Mouse (Mus musculus) left cerebral cortex, postnatal 25 days (tissue): Measurements from ENCODE around the gene Gm17364. TPM values are rescaled to one million over a fixed set of nuclear protein-coding genes. Genes with fewer than 3 reads are reported as not detected.
"Not testable (repeated sequence)": the region's sequence is repeated elsewhere in the genome, so short reads cannot be mapped to it uniquely, and the experiment has no call there.

ENCODE experiments used
- DNase-seq, 2 experiments: peaks; one replicate each; pipeline ENCODE4 v3.0.0; 2022; ENCODE audit warnings: low spot score in 2 of 2, mixed read lengths in 1 of 2
- intact Hi-C: fragments of 180-260 bp; cut with DNase I; formaldehyde crosslinking; loops from one replicate; pipeline ENCODE4 v1.15.1; 2025
- total RNA-seq, 2 experiments: library from RNA; stranded (reverse); gene quantifications; 2 replicates each; pipeline ENCODE4 v1.2.3; 2021

Gm17364 gene
- total RNA-seq, 2 experiments from 2014 or later, result not detected

DNA sequence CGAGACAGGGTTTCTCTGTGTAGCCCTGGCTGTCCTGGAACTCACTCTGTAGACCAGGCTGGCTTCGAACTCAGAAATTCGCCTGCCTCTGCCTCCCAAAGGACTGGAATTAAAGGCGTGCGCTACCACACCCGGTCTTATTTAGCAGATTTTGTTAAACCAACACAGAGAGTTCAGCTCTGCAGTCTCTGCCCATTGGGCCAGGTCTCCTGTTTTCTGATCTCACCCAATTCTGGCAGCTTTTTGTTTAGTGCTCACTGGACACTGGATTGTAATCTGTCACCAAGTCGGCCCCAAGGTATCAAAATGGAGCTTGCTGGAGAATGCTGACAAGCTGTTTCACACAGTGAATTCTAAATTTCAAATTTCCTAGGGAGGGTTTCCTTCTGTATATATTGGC is 21.0 kb downstream of the Gm17364 start:
- intact Hi-C loops, result no loop called here

DNA sequence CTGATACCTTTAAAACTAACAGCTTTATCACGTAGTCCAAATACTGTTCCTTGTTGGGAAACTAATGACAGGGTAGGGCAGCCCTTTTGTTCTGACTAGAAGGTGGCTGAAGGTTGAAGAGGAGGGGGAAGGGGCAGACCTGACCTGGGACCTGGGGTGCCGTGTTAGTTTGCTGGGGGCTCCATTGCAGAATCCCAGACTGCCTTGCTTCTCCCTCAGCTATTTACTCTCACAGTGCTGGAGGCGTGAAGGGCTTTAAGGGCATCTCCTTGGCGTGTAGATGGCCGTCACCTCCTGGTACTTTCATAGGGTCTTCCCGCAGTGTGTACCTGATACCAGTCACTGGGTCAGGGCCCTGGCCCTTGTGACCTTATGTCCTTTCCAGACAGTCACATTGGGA is 21.6 kb downstream of the Gm17364 start:
- no peak for DNase-seq
- intact Hi-C loops, result no loop called here

More for the DNA sequence above, 21.0 kb downstream of the Gm17364 start:
- DNase-seq, result no peak

DNA sequence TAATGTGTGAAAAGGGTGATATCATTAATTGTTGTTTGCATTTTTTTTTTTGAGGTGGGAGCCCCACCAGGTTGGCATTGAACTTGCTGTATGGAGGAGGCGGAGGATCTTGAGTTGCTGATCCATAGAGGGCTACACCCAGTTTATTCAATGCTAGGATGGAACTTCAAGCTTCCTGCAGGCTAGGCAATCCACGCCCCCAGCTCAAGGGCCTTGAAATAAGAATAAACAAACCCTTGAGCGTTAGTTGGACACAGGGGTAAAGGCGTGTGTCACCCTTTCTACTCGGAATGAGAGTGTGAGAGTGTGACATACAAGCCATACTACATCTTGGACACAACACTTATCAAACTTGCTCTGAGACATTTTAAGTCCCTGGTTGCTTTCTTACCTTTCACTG is 22.1 kb downstream of the Gm17364 start:
- DNase-seq, result no peak
- intact Hi-C loops, result no loop called here

DNA sequence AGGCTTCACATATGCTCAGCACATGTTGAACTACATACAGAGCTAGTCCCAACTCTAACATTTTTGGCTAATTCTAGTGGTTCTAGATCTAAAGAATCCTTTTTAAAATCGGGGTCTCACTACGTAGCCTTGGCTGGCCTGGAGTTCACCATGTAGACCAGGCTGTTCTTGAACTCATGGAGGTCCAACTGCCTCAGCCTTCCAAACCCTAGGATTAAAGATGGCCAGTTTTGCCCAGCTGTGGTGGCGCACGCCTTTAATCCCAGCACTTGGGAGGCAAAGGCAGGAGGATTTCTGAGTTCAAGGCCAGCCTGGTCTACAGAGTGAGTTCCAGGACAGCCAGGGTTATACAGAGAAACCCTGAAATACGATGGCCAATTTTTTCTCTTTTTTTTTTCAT is 22.5 kb downstream of the Gm17364 start:
- intact Hi-C loops, DNase-seq: not testable (repeated sequence)

DNA sequence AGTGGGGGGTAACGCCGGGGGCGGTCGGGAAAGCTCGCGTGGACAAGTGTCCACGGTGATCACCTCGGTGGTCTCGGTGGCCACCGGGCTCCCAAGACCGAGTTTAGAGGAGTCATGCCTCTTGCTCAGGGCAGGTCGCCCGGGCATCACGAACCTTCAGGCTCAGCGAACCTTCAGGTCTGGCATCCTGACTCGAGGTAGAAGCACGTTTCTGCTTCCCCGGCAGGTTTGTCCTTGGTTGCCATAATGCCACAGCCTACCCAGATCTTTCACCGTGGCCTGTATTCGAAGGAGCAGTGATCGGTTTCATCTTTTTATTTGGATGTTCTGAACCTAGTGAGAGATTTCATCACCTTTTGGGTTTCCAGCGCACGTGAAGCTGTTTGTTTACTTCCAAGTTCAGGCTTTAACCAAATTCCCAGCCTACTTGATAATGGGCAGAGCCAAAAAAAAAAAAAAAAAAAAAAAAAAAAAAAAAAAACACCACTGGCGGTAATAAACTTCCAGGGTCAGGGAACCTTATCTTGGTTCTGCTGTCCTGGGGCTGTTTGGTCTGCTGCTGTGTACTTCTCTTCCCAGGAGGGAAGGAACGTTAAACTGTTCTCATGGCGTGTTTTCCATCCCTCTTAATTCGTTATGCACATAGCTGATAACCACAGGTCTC is 23.3 kb downstream of the Gm17364 start:
- peak in 1 of 2 experiments; percentile 33 for DNase-seq
- intact Hi-C loops, result no loop called here

DNA sequence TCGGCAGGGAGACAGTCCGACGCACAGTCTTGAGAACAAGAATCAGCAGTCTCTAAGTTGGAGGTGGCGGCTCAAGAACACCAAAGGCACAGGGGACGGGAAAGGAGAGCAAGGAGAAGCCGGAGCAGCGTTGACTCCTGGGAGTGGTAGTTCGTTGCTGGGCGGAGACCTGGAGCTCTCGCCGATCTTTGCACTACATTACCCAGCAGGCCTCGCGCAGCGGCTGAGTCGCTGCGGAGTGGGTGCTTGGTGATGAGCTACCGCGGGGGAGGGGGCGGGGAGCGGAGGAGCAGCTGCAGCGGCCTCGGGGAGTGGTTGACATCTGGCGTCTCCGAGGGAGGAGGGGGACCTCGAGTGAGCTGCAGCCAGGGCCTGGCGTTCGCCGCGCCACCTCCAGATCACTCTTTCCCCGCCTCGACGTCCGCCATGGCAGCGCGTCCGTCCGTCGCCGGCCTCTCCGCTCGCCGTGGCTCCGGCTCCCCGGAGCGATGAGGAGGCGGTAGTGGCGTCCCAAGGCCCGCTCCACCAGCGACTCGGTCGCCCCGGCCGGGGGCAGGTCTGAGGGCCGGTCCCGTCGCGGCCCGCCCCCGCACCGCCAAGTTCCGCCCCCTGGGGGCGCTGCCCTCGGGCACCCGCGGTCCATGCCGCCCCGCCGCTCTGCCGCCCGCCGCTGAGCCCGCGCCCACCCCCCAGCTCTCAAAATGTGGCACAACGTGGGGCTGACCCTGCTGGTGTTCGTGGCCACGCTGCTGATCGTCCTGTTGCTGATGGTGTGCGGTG is 24.0 kb downstream of the Gm17364 start, which contains the start of gene Smim13:
Smim13 (plus strand) TSS at position 307 of the 780 bp plus-strand sequence.
- DNase-seq, result peak; percentile 93 to 99
- intact Hi-C loops, result no loop called here

DNA sequence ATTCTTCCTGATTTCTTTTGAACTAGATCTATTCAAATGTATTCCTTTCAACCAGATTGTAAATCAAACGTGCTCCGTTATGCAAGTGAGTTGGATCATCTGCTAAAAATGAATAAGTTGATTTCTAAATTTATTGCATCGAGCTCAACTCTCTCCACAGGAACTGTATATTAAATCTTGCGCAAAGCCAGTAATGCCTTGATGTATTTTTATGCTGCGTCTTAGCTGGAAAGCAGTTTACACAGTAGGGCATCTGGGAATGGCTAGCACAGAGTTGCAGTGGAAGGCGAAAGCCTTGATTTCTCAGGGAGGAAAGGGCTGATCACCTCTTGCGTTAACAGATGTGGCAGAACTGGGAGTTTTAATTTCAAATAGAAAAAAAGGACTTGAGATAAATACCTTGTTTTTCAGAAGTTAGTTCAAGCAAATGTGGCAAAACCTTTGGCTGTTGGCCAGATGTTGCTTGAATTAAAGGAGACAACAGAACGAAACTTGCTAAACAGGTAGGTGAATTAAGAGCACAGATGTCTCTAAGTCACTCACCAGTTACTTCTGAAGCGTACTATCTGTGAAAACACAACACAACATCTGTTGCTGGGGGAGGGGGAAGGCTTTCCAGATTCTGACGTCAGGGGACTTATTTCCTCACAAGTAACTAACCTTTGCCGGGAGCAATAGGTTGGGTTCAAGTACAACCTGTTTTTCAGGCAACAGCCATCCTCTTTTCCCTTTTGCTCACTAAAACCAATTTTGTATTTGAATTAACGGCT is 24.8 kb downstream of the Gm17364 start:
- intact Hi-C loops, result no loop called here
- peak; percentile 33 to 77 for DNase-seq

DNA sequence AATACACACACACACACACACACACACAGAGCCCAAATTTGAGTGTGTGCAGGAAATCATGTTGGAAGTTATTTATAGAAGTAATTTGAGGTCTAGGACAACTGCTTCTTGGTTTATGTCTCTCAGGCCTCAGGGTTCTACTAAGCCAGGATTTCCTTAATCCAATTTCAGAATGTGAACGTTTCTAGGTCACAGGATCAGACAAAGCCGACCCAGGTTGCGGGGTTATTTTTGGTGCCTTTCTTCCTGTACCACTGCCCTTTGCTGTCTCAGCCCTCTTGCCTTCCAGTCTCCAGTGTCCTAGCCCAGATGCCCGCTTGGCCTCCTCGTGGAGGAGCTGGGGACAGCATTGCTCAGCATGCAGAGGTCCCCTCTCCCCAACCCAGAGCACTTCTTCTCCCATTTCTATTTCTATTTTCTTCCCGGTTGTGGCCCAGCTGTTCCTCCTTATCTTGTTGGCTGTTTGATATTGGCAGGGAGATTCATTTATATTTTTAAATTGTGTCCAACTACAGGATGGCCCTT is 29.4 kb downstream of the Gm17364 start:
- intact Hi-C loops, result no loop called here

DNA sequence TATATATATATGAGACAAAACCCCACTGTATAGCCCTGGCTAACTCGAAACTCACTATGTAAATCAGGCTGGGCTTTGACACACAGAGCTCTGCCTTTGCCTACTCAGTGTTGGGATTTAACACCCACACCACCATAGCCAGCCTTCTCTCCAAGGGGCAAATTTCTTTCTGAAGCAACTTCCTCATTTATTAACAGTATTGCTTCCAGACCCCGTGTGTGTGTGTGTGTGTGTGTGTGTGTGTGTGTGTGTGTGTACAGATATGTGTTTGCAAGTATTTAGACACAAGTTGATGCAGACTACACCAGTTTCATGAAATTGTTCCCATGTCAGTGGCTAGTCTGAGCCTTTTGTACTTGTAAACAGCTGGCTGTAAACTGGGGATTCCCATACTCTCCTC is 32.2 kb downstream of the Gm17364 start:
- DNase-seq, result no peak
- intact Hi-C loops, result no loop called here

More for the DNA sequence above, 29.4 kb downstream of the Gm17364 start:
- DNase-seq, result no peak

DNA sequence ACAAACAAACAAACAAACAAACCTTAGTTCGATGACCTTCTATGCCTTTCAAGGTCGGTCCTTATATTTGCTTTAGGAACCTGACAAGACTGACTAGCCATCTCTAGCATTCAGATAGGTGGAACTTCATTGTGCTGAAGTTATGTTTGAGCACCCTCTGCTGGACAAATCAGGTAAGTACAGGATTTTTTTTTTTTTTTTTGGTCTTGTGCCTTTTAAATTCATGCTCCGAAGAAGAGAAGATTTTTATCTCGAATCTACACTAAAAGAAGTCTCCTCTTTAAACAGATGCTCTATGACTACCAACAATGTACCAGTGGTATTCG is 35.0 kb downstream of the Gm17364 start:
- DNase-seq, result peak; percentile 41 to 76
- intact Hi-C loops, result loop anchor here (1.0 to 10.0 kb wide), 5 partner anchors 92 to 454 kb away; partner anchors contain the start of gene Tmem14c

DNA sequence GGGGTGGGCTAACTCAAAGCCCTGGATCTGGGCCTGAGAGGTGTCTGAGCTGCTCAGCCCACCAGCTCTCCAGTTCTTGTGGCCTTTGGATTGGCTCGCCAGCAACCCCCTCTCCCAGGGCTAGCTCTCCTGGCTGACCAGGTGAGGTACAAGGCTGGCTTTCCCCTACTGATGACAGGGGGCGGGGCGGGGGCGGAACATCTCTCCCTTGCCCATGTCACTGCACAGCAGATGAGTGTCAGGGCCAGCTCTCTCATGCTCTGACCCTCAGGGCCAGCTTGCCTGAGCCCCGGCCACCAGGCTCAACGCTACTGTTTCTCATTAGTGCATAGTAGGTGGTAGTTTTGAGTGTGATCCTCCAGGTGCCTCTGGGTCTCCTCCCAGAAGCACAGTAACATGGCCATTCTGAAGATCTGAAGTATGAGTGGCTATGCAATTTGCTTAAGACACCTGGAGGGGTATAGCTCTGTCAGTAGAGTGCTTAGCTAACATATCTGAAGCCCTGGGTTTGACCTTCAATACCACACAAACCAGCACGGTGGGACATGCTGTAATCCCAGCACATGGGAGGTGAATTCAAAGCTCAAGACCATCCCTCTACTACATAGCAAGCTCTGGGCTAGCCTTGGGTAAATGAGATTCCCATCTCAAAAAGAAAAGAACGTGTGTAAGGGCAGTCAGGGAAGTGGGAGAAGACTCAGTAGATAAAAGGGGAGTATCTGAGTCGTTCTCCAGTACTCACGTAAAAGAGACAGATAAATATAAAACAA is 35.6 kb downstream of the Gm17364 start:
- intact Hi-C loops, result loop anchor here (1.0 to 10.0 kb wide), 5 partner anchors 92 to 453 kb away; partner anchors contain the start of gene Tmem14c
- no peak for DNase-seq

DNA sequence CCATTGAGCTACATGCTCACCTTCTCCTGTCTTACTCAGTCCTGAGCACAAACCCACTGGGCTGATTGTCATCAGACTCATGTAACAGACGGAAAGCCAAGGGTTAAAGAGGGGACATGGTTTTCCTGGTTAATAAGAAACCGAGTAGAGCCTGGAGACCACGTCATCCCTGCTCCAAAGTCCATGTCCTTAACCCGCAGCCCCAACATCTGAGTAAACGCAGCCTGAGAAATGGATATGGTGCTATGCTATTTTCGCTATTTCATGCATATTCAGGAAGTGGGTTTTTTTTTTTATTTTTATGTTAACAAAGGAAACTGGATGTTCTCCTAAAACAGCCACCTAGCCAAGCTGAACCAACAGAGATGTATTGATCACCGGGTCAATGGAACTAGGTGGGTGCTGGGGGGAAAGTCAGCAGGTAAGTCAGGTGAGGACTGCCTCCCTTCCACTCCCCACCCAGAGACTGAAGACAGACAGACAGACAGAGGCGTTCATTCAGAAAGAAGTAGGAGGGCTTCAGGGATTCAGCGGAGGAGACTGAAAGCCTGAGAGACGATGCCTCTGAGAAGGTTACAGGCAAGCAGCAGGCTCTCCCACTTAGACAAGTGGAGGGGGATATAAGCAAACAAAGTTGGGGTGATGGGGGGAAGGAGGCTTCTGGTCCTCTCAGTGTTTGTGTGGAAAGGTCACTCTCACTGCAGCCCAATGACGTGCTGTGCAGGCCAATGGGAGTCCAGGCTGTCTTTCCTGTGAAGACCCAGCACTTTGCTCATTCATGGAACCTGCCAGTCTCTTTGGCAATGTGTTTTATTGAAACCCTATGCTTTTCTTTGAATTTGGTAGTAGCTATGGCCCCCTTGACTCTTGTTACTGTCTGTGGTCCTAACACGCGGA is 37.7 kb downstream of the Gm17364 start:
- intact Hi-C loops, result loop anchor here (5.0 to 10.0 kb wide), 2 partner anchors 221 to 394 kb away; partner anchors contain the start of gene Tmem14c
- no peak for DNase-seq

DNA sequence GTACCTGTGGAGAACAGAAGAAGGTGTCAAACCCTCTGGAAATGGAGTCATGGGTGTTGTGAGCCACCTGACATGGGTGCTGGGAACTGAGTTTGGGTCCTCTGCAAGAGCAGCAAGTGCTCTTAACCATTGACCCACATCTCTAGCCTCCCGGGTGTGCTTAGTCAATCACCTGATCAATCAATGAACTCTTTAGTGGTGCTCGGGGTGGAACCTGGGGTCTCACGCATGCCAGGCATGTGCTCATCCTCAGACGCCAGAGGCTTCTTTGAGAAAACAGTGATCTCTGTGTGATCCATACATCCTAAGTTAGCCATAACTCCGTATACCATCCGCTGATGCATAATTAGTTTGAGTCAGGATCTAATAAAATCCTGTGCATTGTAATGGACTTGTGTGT is 38.6 kb downstream of the Gm17364 start:
- no peak for DNase-seq
- intact Hi-C loops, result loop anchor here (5.0 to 10.0 kb wide), 2 partner anchors 220 to 393 kb away; partner anchors contain the start of gene Tmem14c

DNA sequence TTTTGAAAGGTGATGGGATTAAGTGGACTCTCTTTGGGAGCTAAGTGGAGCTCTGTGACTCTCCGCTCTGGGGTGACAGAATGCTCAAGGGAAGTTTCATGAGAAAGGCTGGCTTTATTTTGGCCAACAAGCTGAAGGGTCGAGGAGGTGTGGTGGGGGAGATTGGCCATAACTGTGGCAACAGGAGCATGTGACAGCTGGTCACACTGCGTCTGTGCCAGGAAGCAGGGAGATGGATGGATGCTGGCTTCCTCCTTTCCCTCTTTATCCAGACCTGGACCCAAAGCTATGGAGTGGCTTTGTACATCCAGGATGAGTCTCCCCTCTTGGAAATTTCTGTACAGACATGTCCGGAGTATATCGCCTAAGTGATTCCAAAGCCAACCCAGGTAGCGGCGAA is 40.5 kb downstream of the Gm17364 start:
- no peak for DNase-seq
- intact Hi-C loops, result loop anchor here (10.0 kb wide), 1 partner anchor 218 kb away; the partner anchor contains the start of gene Tmem14c

DNA sequence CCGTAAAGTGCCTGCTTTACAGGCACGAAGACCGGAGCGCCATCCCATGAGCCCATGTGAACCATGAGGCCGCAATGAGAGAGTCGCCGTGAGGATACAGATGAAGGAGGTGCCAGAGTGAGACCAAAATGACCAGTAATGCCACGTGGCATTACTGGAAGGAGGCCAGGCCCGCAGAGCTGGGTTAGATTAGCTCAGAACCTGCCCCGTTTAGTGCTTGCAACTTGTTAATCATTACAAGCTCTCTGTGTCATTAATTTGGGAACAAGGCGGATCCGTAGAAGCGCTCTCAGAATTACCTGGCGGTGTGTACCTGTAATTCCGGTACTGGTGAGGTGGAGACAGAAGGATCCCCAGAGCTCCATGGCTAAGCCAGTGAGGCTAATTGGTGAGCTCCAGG is 41.6 kb downstream of the Gm17364 start:
- intact Hi-C loops, result loop anchor here (10.0 kb wide), 1 partner anchor 217 kb away; the partner anchor contains the start of gene Tmem14c

DNA sequence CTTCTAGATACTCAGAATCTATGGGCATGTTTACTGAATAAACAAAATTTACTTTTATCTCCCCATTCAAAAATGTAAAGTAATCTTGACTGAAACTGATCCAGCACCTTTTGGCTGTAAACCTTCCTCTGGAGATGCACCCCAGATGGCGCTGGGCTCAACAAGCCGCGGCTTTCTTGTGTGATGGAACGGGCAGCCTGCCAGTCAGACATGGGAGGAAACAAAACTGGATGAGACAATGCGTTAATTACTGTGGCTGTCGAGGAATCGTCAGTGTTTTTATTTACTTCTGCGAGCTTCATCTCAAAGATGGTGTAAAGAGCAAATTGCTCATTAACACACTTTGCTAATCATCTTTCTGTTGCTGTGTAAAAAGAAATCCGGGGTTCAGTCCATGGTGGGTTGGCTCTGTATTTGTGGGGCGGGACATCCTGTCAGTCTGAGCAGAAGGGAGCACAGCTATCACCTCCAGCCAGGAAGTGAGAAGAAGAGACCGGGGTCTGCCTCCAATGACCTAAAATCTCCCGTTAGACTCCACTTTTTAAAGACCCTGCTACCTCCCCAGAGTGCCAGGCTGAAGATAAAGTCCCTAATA is 42.3 kb downstream of the Gm17364 start:
- intact Hi-C loops, result loop anchor here (10.0 kb wide), 1 partner anchor 217 kb away; the partner anchor contains the start of gene Tmem14c
- DNase-seq, result no peak

More for the DNA sequence above, 41.6 kb downstream of the Gm17364 start:
- DNase-seq, result no peak

DNA sequence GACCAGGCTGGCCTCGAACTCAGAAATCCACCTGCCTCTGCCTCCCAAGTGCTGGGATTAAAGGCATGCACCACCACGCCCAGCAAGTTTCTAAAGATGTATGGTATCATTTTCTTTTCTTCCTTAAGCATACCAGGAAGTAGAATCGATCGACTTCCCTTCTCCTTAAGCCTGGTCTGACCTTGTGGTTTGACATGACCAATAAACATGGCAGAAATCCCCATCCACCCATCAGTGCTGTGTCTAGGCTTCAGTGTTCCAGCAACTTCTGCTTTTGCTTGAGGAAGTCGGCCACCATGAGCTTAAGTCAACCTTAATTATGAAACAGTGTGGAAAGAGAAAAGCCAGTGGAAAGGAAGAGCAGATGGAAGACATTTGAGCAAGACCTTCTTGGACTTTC is 43.5 kb downstream of the Gm17364 start:
- no peak for DNase-seq
- intact Hi-C loops, result loop anchor here (10.0 kb wide), 1 partner anchor 215 kb away; the partner anchor contains the start of gene Tmem14c
